Mouse (Mus musculus): Measurements from ENCODE around the gene Gan.

DNA sequence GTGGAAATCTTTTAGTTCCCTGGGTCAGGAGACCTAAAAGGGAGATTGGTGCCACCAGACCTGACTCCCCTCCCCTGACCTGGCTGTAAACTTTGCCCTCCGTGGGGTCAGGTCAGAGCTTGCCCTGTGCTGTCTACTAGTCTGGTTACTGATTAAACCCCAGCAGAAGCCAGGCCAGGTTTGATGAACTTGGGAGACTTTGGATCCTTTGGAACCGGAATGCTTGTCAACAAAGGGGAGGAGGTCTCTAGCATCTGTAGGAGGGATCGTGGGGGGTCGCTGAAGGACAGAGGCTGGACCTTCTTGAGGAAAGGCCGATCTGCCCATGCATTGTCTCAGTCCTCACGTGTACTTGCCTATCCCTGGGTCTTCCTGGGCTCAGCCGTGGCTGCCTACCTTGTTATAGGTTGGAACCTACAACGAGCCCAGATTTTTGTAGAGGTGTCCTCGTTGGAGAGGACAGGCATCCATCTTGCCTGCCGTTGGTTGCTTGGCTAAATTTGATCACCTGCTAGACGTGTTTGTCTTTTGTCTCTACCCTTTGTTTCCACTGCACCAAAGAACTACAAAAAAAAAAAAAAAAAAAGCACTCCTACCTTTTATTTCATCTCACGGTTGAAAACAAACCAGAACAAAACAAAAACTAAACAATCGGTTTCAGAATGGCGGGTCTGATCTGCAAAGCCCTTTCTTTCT is 102.4 kb downstream of the Gan start:
- no peak for TF ChIP-seq CTCF (IDR thresholded peaks at IDR 0.05; ENCODE audit: low read depth)
- no peak for TF ChIP-seq EP300 (optimal IDR thresholded peaks at IDR 0.05)
